Mouse (Mus musculus): Measurements from ENCODE around the gene Rexo2. TPM values are rescaled to one million over a fixed set of nuclear protein-coding genes. Genes with fewer than 3 reads are reported as not detected.
A peak's percentile ranks its signal among the peaks of the same experiment; 100 is the strongest.
"Not testable (repeated sequence)": the region's sequence is repeated elsewhere in the genome, so short reads cannot be mapped to it uniquely, and the experiment has no call there.

Gene Rexo2
- polyA plus RNA-seq, 1 experiment from 2014 or later, result 100 TPM

- H3K36me3 ChIP-seq (replicated peaks), result peaks cover 15% of the 10 kb centered on the region; the same call in 1 of the 2 replicates
- peak; percentile 81 for ATAC-seq (replicated peaks)
- no peaks in the 10 kb centered on the region for H3K27me3 ChIP-seq (replicated peaks)
- WGBS, result 3% methylated on average over 34 of the region's 34 CpGs
- H3K9ac ChIP-seq, result peak overlapping the region; percentile 55
- H3K27ac ChIP-seq, result peak overlapping the region; percentile 90
- H3K4me1 ChIP-seq, result peaks cover 22% of the 10 kb centered on the region
- no peaks in the 10 kb centered on the region for H3K9me3 ChIP-seq
- H3K4me3 ChIP-seq, result peak overlapping the region; percentile 61
- H3K4me2 ChIP-seq, result peak overlapping the region; percentile 69
Measured at GRCm38 (mm10) chr9:48495548-48495932, 15.1 kb upstream of the Rexo2 start.

DNA sequence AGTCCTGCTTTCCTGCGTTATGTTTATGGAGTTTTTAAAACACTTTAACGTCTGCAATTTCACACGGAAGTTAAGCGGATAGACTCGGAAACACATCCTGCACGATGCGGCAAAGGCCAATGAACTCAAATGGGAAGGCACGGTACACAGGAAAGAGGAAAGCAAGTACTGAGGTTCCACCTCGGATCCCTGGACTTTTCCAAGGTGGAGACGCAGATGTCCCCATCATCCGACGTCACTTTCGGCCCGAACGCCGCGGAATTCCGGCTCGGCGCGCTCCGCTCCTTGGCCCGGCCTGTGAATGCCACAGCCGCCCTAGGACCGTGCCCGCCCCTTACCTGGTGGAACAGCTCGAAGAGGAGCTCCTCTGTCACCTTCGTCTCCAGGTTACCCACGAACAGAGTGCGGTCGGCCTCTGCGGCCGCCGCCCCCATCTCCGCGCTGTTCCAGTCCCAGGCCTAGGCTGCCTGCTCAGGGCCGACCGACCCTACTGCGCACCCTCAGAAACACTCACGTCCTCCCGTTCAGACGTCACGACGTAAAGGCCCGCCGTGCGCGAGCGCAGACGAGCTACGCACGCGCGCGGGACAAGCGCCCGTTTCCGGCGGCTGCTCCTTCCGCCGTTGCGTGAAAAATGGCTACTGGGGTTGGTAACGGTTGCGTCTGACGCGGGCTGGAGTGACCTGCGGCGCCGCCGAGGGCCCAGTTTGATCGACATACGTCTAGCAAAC is 14.6 kb upstream of the Rexo2 start, which contains the start of the genes Rbm7 and Gm5617:
Gene Rbm7 (minus strand): TSS at position 483 of the 731 bp plus-strand sequence.
Gene Gm5617 (plus strand): TSS at position 626 of the 731 bp plus-strand sequence.
- H3K27ac ChIP-seq, result peak within 1 kb of the TSS; percentile 90
- whole genome bisulfite sequencing, result under 1% methylated on average over 72 of the region's 72 CpGs
- no peaks in the 10 kb centered on the region for H3K9me3 ChIP-seq
- peak within 1 kb of the TSS; percentile 72 for H3K9ac ChIP-seq
- peak within 1 kb of the TSS; percentile 61 for H3K4me3 ChIP-seq
- H3K4me1 ChIP-seq, result peaks cover 22% of the 10 kb centered on the region
- H3K36me3 ChIP-seq (replicated peaks), result peaks cover 19% of the 10 kb centered on the region
- peak; percentile 100 for ATAC-seq (replicated peaks)
- no peaks in the 10 kb centered on the region for H3K27me3 ChIP-seq (replicated peaks)
- H3K4me2 ChIP-seq, result peak within 1 kb of the TSS; percentile 69

DNA sequence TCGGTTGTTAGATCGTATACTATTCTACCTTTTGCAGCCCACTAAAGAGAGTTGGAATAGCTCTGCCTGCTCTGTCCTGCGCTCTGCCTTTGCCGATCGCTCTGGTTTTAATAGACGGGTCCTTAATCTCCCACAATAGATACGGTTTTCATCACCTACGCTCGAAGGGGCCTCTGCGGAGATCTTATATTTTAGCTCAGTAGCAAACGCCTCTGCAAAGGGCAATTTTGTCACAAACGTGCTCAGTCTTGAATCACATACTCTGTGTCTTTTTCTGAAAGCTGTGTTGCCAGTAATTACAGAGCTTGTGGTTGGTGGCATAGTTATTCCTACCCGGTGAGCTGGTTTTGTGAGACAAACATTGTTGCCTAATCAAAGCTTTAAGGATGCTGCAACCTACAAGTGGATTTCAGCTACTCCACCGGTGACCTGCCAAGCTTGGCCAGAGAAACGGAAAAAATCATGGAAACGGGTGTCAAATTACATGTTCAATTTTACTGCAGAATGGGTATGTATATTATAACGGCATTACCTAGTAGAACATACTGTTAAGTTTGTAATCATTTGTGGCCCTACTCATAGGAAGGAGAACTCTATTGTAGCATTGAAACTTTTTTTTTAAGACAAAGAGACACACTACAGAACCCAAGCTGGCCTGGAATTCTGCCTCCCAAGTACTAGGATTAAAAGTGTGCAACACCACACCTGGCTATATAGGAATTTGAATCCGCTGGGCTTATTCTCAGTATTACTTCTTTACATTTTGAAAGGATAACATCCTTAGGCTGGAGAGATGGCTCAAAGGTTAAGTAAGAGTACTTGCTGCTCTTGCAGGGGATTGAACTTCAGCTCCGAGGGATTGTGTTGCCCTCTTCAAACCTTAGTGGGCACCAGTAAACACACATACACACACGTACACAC is 1.1 kb upstream of the Rexo2 start:
- ATAC-seq (replicated peaks), result no peak
- peak overlapping the region; percentile 78 for H3K4me3 ChIP-seq
- peak overlapping the region; percentile 91 for H3K4me2 ChIP-seq
- H3K9ac ChIP-seq, result no peak overlapping the region
- peaks cover 12% of the 10 kb centered on the region for H3K4me1 ChIP-seq
- H3K9me3 ChIP-seq, result no peaks in the 10 kb centered on the region
- WGBS, result 34% methylated on average over 20 of the region's 20 CpGs
- H3K27ac ChIP-seq, result no peak overlapping the region
- H3K36me3 ChIP-seq (replicated peaks), result 0 out of 2 replicates have a peak, but pooled peaks cover 4% of the 10 kb centered on the region
- peaks cover 5% of the 10 kb centered on the region; the same call in 1 of the 2 replicates for H3K27me3 ChIP-seq (replicated peaks)

DNA sequence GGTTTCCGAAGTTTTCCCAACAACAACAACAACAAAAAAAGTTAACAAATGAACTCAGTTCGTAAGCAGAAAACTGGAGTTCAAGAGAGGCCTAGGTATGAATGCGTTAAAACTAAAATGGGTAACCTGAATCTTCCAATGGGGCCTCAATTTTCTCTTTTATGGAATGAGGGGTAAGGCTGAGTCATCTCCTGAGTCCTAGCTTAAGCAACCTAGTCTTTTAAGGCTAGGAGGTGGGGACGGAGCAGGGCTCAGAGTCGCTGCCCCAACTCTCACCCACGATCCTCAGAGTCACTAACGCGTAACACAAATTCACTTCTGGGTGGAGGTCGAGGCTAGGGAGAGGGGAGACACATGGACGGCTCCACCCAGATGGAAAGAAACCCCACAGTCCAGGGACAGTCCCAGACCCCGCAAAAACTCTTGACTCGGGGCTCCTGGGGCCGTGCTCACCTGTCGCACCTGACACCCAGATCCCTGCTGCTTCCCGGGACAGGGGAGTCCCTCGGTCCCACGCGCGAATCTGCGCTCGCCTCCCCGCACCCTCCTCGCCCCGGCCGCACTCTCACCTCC is 499 bp downstream of the Rexo2 start:
- Histone ChIP-seq H3K27ac (no peak overlapping the region), H3K27me3 (replicated peaks) (peaks cover 5% of the 10 kb centered on the region; the same call in 1 of the 2 replicates), H3K9me3 (no peaks in the 10 kb centered on the region), H3K4me1 (peaks cover 12% of the 10 kb centered on the region), H3K4me2 (peak overlapping the region; percentile 91), H3K4me3 (peak overlapping the region; percentile 78), H3K9ac (peak overlapping the region; percentile 74), H3K36me3 (replicated peaks) (0 out of 2 replicates have a peak, but pooled peaks cover 6% of the 10 kb centered on the region)
- WGBS, result 5% methylated on average over 25 of the region's 25 CpGs
- ATAC-seq (replicated peaks), result peak; percentile 75

- H3K9me3 ChIP-seq, result no peaks in the 10 kb centered on the region
- no peak for ATAC-seq (replicated peaks)
- H3K9ac ChIP-seq, result no peak overlapping the region
- H3K27me3 ChIP-seq (replicated peaks), result peaks cover 5% of the 10 kb centered on the region; the same call in 1 of the 2 replicates
- H3K36me3 ChIP-seq (replicated peaks), result 0 out of 2 replicates have a peak, but pooled peaks cover 4% of the 10 kb centered on the region
- WGBS, result 95% methylated on average over 4 of the region's 4 CpGs
- H3K27ac ChIP-seq, result no peak overlapping the region
- peaks cover 12% of the 10 kb centered on the region for H3K4me1 ChIP-seq
- H3K4me3 ChIP-seq, result no peak overlapping the region
- no peak overlapping the region for H3K4me2 ChIP-seq
Measured at GRCm38 (mm10) chr9:48478808-48479207, 1.6 kb downstream of the Rexo2 start.

- Histone ChIP-seq H3K4me2 (no peak overlapping the region), H3K9ac (no peak overlapping the region), H3K36me3 (replicated peaks) (0 out of 2 replicates have a peak, but pooled peaks cover 4% of the 10 kb centered on the region), H3K4me3 (no peak overlapping the region), H3K27me3 (replicated peaks) (no peaks in the 10 kb centered on the region), H3K4me1 (peaks cover 12% of the 10 kb centered on the region), H3K27ac (no peak overlapping the region), H3K9me3 (no peaks in the 10 kb centered on the region)
- 92% methylated on average over 10 of the region's 10 CpGs for WGBS
- ATAC-seq (replicated peaks), result no peak
Measured at GRCm38 (mm10) chr9:48476236-48477165, 3.9 kb downstream of the Rexo2 start.

DNA sequence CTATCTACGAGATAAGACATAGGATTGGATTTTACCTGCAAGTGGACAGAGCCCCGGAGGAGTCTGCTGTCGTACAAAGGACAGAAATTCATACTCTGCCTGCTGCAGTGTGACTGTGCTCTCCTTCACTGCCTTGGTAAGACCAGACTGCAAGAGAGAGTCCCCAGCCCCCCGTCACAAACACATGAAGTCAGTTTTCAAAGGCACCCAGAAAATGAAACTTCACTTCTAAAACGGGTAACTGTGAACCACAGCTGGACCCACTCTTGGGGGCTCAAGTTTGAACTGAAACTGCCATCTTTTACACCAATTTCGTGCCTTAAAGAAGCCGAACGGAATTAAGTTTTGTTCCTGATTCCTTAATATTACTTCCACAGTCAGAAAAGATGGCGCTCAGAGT is 6.1 kb downstream of the Rexo2 start:
- no peaks in the 10 kb centered on the region for H3K27me3 ChIP-seq (replicated peaks)
- H3K9ac ChIP-seq, result no peak overlapping the region
- no peak overlapping the region for H3K4me3 ChIP-seq
- no peaks in the 10 kb centered on the region for H3K4me1 ChIP-seq
- H3K4me2 ChIP-seq, result no peak overlapping the region
- no peaks in the 10 kb centered on the region for H3K9me3 ChIP-seq
- WGBS, result 95% methylated on average over 9 of the region's 9 CpGs
- H3K27ac ChIP-seq, result no peak overlapping the region
- no peak for ATAC-seq (replicated peaks)
- 0 out of 2 replicates have a peak, but pooled peaks cover 4% of the 10 kb centered on the region for H3K36me3 ChIP-seq (replicated peaks)

DNA sequence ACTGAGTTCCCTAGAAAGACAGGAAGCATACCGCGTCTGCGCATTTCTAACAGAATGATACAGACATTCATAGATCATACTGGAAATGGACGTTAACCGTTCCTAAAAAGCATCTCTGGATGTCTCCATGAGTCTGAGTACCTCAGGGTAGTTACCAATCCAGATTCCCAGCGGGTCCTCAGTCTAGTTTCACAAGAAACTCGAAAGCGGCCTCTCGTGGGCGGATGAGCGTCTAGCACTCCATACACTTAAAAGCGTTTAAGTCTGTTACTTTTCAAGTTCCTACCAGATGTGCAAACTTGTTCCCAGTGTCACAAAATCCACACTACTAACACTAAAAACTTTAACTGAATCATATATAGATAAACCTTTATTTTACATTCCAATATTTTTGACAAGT is 7.3 kb downstream of the Rexo2 start:
- 95% methylated on average over 12 of the region's 12 CpGs for WGBS
- Histone ChIP-seq H3K4me3 (no peak overlapping the region), H3K27ac (no peak overlapping the region), H3K9me3 (no peaks in the 10 kb centered on the region), H3K27me3 (replicated peaks) (no peaks in the 10 kb centered on the region), H3K4me2 (no peak overlapping the region), H3K36me3 (replicated peaks) (0 out of 2 replicates have a peak, but pooled peaks cover 4% of the 10 kb centered on the region), H3K4me1 (no peaks in the 10 kb centered on the region), H3K9ac (no peak overlapping the region)
- no peak for ATAC-seq (replicated peaks)

- Histone ChIP-seq H3K4me1 (no peaks in the 10 kb centered on the region), H3K4me2 (no peak overlapping the region), H3K4me3 (no peak overlapping the region), H3K27me3 (replicated peaks) (no peaks in the 10 kb centered on the region), H3K36me3 (replicated peaks) (0 out of 2 replicates have a peak, but pooled peaks cover 4% of the 10 kb centered on the region), H3K9me3 (no peaks in the 10 kb centered on the region), H3K9ac (no peak overlapping the region), H3K27ac (no peak overlapping the region)
- 75% methylated on average over 15 of the region's 15 CpGs for WGBS
- no peak for ATAC-seq (replicated peaks)
Measured at GRCm38 (mm10) chr9:48472441-48473025, 7.9 kb downstream of the Rexo2 start.

- not testable (repeated sequence) for H3K9me3 ChIP-seq; H3K4me1 ChIP-seq; H3K9ac ChIP-seq; H3K4me3 ChIP-seq; H3K36me3 ChIP-seq (replicated peaks); ATAC-seq (replicated peaks); H3K27ac ChIP-seq; H3K27me3 ChIP-seq (replicated peaks); H3K4me2 ChIP-seq
- WGBS, result 97% methylated on average over 5 of the region's 5 CpGs
Measured at GRCm38 (mm10) chr9:48467471-48467870, 13.0 kb downstream of the Rexo2 start.

- no peak overlapping the region for H3K4me3 ChIP-seq
- H3K4me2 ChIP-seq, result no peak overlapping the region
- H3K27ac ChIP-seq, result no peak overlapping the region
- ATAC-seq (replicated peaks), result no peak
- WGBS, result 65% methylated on average over 3 of the region's 3 CpGs
- no peaks in the 10 kb centered on the region for H3K27me3 ChIP-seq (replicated peaks)
- H3K9ac ChIP-seq, result no peak overlapping the region
- H3K9me3 ChIP-seq, result no peaks in the 10 kb centered on the region
- no peaks in the 10 kb centered on the region for H3K36me3 ChIP-seq (replicated peaks)
- no peaks in the 10 kb centered on the region for H3K4me1 ChIP-seq
Measured at GRCm38 (mm10) chr9:48466804-48467203, 13.6 kb downstream of the Rexo2 start.
